Mouse (Mus musculus) liver, embryonic 16.5 days (tissue): ENCODE data around the gene Tuba3b. TPM values are rescaled to one million over a fixed set of nuclear protein-coding genes. Genes with fewer than 3 reads are reported as not detected.

Experiments
- ATAC-seq: fragments of 200-750 bp; cut with Nextera tagmentation; 2 replicates; pipeline ENCODE4 v1.8.0; 2017; ENCODE audit warnings: low read depth, mild to moderate bottlenecking, moderate number of reproducible peaks, moderate library complexity
- H3K27ac ChIP-seq: fragments of 300-500 bp; sonication (generic); 2 replicates; pipeline ENCODE4 v1.5.1; 2014; ENCODE audit warnings: mild to moderate bottlenecking, low read length
- H3K27me3 ChIP-seq: fragments of 300-500 bp; sonication (generic); 2 replicates; pipeline ENCODE4 v1.6.1; 2014; ENCODE audit warnings: low read depth, low read length, mixed read lengths; ENCODE audit not compliant: control insufficient read depth, insufficient read depth
- H3K36me3 ChIP-seq: fragments of 300-500 bp; sonication (generic); 2 replicates; pipeline ENCODE4 v1.6.1; 2014; ENCODE audit warnings: mild to moderate bottlenecking; ENCODE audit not compliant: control insufficient read depth, insufficient read depth
- H3K4me1 ChIP-seq: fragments of 300-500 bp; sonication (generic); 2 replicates; pipeline ENCODE4 v1.6.1; 2014; ENCODE audit warnings: low read depth, low read length, mixed read lengths; ENCODE audit not compliant: control insufficient read depth
- H3K4me2 ChIP-seq: fragments of 300-500 bp; sonication (generic); 2 replicates; pipeline ENCODE4 v1.6.1; 2014; ENCODE audit warnings: low read depth, low read length, mixed read lengths
- H3K4me3 ChIP-seq: fragments of 300-500 bp; sonication (generic); 2 replicates; pipeline ENCODE4 v1.5.1; 2014; ENCODE audit warnings: low read depth, mild to moderate bottlenecking, low read length
- H3K9ac ChIP-seq: fragments of 300-500 bp; sonication (generic); 2 replicates; pipeline ENCODE4 v1.6.1; 2014; ENCODE audit warnings: low read depth, low read length
- H3K9me3 ChIP-seq: fragments of 300-500 bp; sonication (generic); replicated peaks from 2 replicates; pipeline ENCODE4 v1.6.1; 2016; ENCODE audit warnings: low read length; ENCODE audit not compliant: control insufficient read depth
- WGBS: fragments of 180-500 bp; shearing (Covaris S2); extraction: QIAGEN DNeasy Blood & Tissue Kit; methylation state at CpG from one replicate; pipeline ENCODE4 v1.1.7; 2014; ENCODE audit not compliant: insufficient replicate concordance; 5-methylcytosine and 5-hydroxymethylcytosine counted together
- polyA plus RNA-seq: library from polyadenylated mRNA; unstranded; fragments of >200 nt; fragmentation: Nextera tagmentation; extraction: Ambion mirVana; gene quantifications from 2 replicates; pipeline ENCODE4 v1.2.1, GENCODE M21; 2015

Tuba3b gene
- polyA plus RNA-seq, 1 experiment from 2014 or later = not detected

- Histone ChIP-seq H3K27ac (no peak overlapping the region), H3K4me1 (no peaks in the 10 kb centered on the region; the same call in 1 of the 2 replicates), H3K9ac (no peak overlapping the region), H3K36me3 (no peaks in the 10 kb centered on the region), H3K4me3 (no peak overlapping the region), H3K4me2 (no peak overlapping the region), H3K27me3 (no peaks in the 10 kb centered on the region), H3K9me3 (no peaks in the 10 kb centered on the region)
- no peak; the same call in 1 of the 2 replicates for ATAC-seq
- 37% methylated on average over 11 of the region's 11 CpGs for WGBS
These were observed 16.6 kb upstream of the Tuba3b start for GRCm38 (mm10) chr6:145598794-145599555.

GRCm38 (mm10) chr6:145604126-145604525 lies 11.4 kb upstream of the Tuba3b start:
- no peak overlapping the region for H3K4me2 ChIP-seq
- no peak overlapping the region for H3K27ac ChIP-seq
- 52% methylated on average over 2 of the region's 2 CpGs for WGBS
- ATAC-seq = no peak
- no peaks in the 10 kb centered on the region for H3K4me1 ChIP-seq
- H3K9ac ChIP-seq = no peak overlapping the region
- no peaks in the 10 kb centered on the region for H3K9me3 ChIP-seq
- no peaks in the 10 kb centered on the region for H3K27me3 ChIP-seq
- H3K4me3 ChIP-seq = no peak overlapping the region
- H3K36me3 ChIP-seq = no peaks in the 10 kb centered on the region

DNA sequence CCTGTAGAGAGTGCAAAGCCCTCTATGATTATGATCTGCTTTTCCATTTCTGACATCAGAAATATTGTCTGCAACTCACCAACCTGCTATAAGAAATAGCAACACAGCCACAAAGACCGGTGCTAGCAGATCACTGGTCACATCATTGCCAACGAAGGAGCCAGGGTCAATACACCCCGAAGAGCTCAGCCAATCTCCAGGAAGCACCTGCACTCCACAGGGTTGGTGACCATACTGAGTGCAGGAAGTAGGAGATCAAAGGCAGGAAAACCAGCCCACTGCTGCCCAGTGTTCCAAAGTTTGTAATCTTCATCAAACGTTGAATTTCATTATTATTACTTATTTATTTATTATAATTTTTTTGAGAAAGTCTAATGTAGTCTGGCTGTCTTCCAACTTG lies 10.9 kb upstream of the Tuba3b start:
- Histone ChIP-seq H3K4me1 (no peaks in the 10 kb centered on the region), H3K9ac (no peak overlapping the region), H3K9me3 (no peaks in the 10 kb centered on the region), H3K27ac (no peak overlapping the region), H3K36me3 (no peaks in the 10 kb centered on the region), H3K4me3 (no peak overlapping the region), H3K4me2 (no peak overlapping the region), H3K27me3 (no peaks in the 10 kb centered on the region)
- 12% methylated on average over 4 of the region's 4 CpGs for WGBS
- ATAC-seq = no peak

- Histone ChIP-seq H3K4me2 (no peak overlapping the region), H3K9ac (no peak overlapping the region), H3K36me3 (no peaks in the 10 kb centered on the region), H3K27me3 (no peaks in the 10 kb centered on the region), H3K27ac (no peak overlapping the region), H3K4me1 (no peaks in the 10 kb centered on the region), H3K4me3 (no peak overlapping the region), H3K9me3 (no peaks in the 10 kb centered on the region)
- WGBS = 37% methylated on average over 3 of the region's 3 CpGs
- ATAC-seq = no peak
These were observed 10.4 kb upstream of the Tuba3b start for GRCm38 (mm10) chr6:145605203-145605602.

DNA sequence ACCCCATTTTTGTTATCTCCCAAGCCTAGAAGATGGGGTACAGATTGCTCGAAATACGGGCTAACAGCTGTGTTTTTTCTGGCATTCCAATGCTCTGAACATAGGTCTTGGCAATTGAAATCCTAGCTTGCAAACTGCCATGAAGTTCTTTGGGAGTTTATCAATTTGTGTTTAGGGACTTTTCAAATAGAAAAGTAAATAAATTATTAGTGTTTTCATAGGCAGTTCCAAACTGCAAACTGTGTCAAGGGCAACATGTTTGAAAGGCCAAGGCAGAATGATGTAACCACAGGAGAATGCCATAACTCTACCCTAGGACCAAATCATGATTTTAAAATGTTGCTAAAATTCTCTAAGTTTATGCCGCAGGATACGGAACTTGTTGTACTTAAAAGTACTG lies 7.8 kb upstream of the Tuba3b start:
- Histone ChIP-seq H3K36me3 (no peaks in the 10 kb centered on the region), H3K4me3 (no peak overlapping the region), H3K9ac (no peak overlapping the region), H3K4me1 (no peaks in the 10 kb centered on the region), H3K27ac (no peak overlapping the region), H3K9me3 (no peaks in the 10 kb centered on the region), H3K4me2 (no peak overlapping the region), H3K27me3 (no peaks in the 10 kb centered on the region)
- 73% methylated on average over 4 of the region's 4 CpGs for WGBS
- no peak for ATAC-seq

DNA sequence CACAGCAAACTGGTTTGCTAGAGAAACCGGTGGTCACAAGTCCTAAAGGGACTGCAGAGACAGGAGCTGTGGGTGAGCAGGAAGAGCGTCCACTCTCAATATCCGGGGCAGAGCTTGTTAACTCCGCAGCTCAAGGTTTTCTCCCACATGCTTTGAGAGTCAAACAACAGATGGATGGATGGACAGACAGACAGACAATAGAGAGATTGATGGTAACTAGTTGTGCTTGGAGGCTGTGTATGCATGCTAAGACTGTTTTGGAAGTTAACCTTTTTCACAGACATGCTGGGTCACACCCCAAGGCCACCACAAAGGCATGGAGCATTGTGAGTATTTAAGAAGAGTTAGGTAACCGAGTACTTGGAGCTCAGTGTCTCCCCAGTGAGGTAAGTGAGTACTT lies 6.9 kb upstream of the Tuba3b start:
- no peaks in the 10 kb centered on the region for H3K36me3 ChIP-seq
- no peak for ATAC-seq
- H3K9me3 ChIP-seq = no peaks in the 10 kb centered on the region
- no peak overlapping the region for H3K9ac ChIP-seq
- no peak overlapping the region for H3K27ac ChIP-seq
- no peak overlapping the region for H3K4me2 ChIP-seq
- H3K4me1 ChIP-seq = no peaks in the 10 kb centered on the region
- 59% methylated on average over 5 of the region's 5 CpGs for WGBS
- H3K4me3 ChIP-seq = no peak overlapping the region
- no peaks in the 10 kb centered on the region for H3K27me3 ChIP-seq

DNA sequence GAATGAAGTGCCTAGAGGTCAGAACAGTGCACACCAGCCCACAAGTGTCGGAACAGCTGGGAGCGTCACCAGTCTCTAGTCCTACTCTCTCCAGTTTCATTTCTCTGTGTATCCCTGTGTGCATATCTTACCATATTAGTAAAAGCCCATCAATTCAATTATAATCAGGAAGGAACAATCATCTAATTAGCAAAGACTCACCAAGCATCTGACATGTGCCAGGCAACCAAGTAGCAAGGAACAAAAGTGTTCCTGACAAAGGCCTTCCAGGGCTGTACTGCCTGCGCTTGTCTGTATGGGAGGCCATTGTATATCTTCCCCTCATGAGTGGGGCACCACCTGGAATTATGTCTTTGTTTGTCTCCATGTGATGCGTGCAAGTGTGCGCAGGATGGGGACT lies 4.7 kb upstream of the Tuba3b start:
- WGBS = 75% methylated on average over 5 of the region's 5 CpGs
- H3K9ac ChIP-seq = no peak overlapping the region
- no peaks in the 10 kb centered on the region for H3K9me3 ChIP-seq
- no peaks in the 10 kb centered on the region for H3K4me1 ChIP-seq
- no peak overlapping the region for H3K4me2 ChIP-seq
- no peaks in the 10 kb centered on the region for H3K27me3 ChIP-seq
- no peaks in the 10 kb centered on the region for H3K36me3 ChIP-seq
- ATAC-seq = no peak
- H3K27ac ChIP-seq = no peak overlapping the region
- no peak overlapping the region for H3K4me3 ChIP-seq

DNA sequence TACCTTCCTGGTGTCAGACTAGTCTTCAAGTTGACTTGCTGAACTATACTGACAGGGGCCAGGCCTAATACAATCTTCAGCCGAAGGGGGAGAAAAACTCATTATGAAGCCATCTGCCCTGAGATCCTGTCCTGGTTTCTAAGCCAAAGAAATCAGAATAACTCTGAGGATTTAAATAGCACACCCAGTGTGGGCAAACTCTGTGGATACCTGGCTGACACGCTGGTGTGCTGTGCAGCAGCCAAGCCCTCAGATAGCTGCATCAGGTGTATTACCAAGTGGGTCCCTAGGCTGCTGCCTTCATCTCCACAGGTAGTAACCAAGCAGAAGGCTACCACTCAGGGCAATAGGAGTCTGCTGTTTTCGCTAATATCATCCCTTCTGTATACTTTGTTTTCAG lies 2.9 kb upstream of the Tuba3b start:
- H3K4me1 ChIP-seq = no peaks in the 10 kb centered on the region
- ATAC-seq = no peak
- H3K9me3 ChIP-seq = no peaks in the 10 kb centered on the region

DNA sequence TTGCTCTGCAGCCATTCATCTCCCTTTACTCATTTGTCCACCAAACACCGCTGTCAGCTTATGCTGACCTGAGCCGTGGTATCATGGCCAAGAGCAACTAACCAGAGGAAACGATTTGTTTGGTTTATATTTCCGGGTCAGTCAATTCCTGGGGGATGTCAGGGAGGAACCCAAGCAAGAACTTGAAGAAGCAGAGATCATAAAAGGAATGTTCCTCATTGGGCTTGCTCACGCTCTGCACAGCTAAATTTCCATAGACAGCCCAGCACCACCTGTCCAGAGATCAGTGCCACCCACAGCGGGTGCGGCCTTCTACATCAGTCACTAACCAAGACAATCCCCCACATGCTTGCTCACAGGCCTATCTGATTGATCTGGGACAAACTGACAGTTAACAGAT lies 1.3 kb upstream of the Tuba3b start, which contains the start of gene Lmntd1:
Lmntd1 (minus strand) TSS at position 101 of the 400 bp plus-strand sequence.
- H3K4me3 ChIP-seq = no peak within 1 kb of the TSS
- H3K27ac ChIP-seq = no peak within 1 kb of the TSS
- no peaks in the 10 kb centered on the region for H3K9me3 ChIP-seq
- WGBS = 58% methylated on average over 7 of the region's 7 CpGs
- H3K27me3 ChIP-seq = no peaks in the 10 kb centered on the region
- no peaks in the 10 kb centered on the region for H3K4me1 ChIP-seq
- H3K4me2 ChIP-seq = no peak within 1 kb of the TSS
- no peaks in the 10 kb centered on the region for H3K36me3 ChIP-seq
- ATAC-seq = no peak
- H3K9ac ChIP-seq = no peak within 1 kb of the TSS

More for the DNA sequence above, 2.9 kb upstream of the Tuba3b start:
- no peaks in the 10 kb centered on the region for H3K36me3 ChIP-seq
- H3K27ac ChIP-seq = no peak overlapping the region
- no peak overlapping the region for H3K4me2 ChIP-seq
- H3K27me3 ChIP-seq = no peaks in the 10 kb centered on the region
- no peak overlapping the region for H3K9ac ChIP-seq
- WGBS = 54% methylated on average over 3 of the region's 3 CpGs
- no peak overlapping the region for H3K4me3 ChIP-seq
